Mouse (Mus musculus): ENCODE data around the gene Nuak1. TPM values are rescaled to one million over a fixed set of nuclear protein-coding genes. Genes with fewer than 3 reads are reported as not detected.

Gene Nuak1
- polyA plus RNA-seq, 1 experiment from 2014 or later: 0.13 TPM

DNA sequence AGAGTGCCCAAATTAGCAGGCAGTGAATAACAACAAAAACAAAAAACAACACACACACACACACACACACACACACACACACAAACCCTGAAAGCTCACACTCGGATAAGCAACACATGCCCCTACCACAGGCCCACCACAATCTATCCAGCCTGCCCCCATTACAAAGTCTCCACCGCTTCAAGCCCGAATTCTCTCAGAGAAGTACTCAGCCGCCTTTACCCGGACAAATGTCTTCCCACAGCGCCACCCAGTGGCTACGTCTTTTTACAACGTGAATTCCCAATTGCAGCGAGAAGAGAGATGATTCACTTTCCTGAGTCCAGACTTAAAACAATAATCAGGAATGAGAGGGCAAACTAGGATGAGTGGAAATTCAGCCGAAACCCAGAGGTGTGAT lies 10.3 kb upstream of the Nuak1 start:
- no peaks in the 10 kb centered on the region for H3K27me3 ChIP-seq (ENCODE audit: insufficient read depth, low read length)
- peak; percentile 83 for DNase-seq

GRCm38 (mm10) chr10:84449733-84450132 lies 9.3 kb upstream of the Nuak1 start:
- Histone ChIP-seq H3K27me3 (ENCODE audit: insufficient read depth, low read length) (no peaks in the 10 kb centered on the region), H3K4me1 (ENCODE audit: insufficient read depth) (no peaks in the 10 kb centered on the region), H3K36me3 (replicated peaks; ENCODE audit: insufficient read depth, low read length) (no peaks in the 10 kb centered on the region), H3K27ac (ENCODE audit: low read depth) (no peak overlapping the region), H3K4me3 (ENCODE audit: low read depth, low read length) (no peak overlapping the region), H3K4me2 (ENCODE audit: low read depth, low read length) (no peak overlapping the region), H3K9ac (replicated peaks) (no peak overlapping the region), H3K9me3 (ENCODE audit: low read length) (no peaks in the 10 kb centered on the region)
- ATAC-seq (no peak), DNase-seq (no peak)
- TF ChIP-seq EP300 (IDR thresholded peaks at IDR 0.05; ENCODE audit: low read depth): no peak
- no peak for TF ChIP-seq CTCF (IDR thresholded peaks at IDR 0.05; ENCODE audit: low read depth)
- WGBS (ENCODE audit: insufficient replicate concordance): 82% methylated on average over 8 of the region's 8 CpGs

More for the DNA sequence above, 10.3 kb upstream of the Nuak1 start:
- no peaks in the 10 kb centered on the region for H3K9me3 ChIP-seq (ENCODE audit: low read length)
- H3K27ac ChIP-seq (ENCODE audit: low read depth): no peak overlapping the region
- no peak for ATAC-seq
- H3K9ac ChIP-seq (replicated peaks): no peak overlapping the region
- WGBS (ENCODE audit: insufficient replicate concordance): 3% methylated on average over 10 of the region's 10 CpGs
- no peaks in the 10 kb centered on the region for H3K4me1 ChIP-seq (ENCODE audit: insufficient read depth)
- no peak overlapping the region for H3K4me3 ChIP-seq (ENCODE audit: low read depth, low read length)
- H3K36me3 ChIP-seq (replicated peaks; ENCODE audit: insufficient read depth, low read length): no peaks in the 10 kb centered on the region
- TF ChIP-seq CTCF (IDR thresholded peaks at IDR 0.05; ENCODE audit: low read depth): peak; percentile 85
- TF ChIP-seq EP300 (IDR thresholded peaks at IDR 0.05; ENCODE audit: low read depth): no peak
- no peak overlapping the region for H3K4me2 ChIP-seq (ENCODE audit: low read depth, low read length)

GRCm38 (mm10) chr10:84447411-84447821 lies 7.0 kb upstream of the Nuak1 start:
- Histone ChIP-seq H3K4me2 (ENCODE audit: low read depth, low read length) (no peak overlapping the region), H3K27ac (ENCODE audit: low read depth) (no peak overlapping the region), H3K4me3 (ENCODE audit: low read depth, low read length) (no peak overlapping the region), H3K4me1 (ENCODE audit: insufficient read depth) (no peaks in the 10 kb centered on the region), H3K27me3 (ENCODE audit: insufficient read depth, low read length) (no peaks in the 10 kb centered on the region), H3K9me3 (ENCODE audit: low read length) (no peaks in the 10 kb centered on the region), H3K9ac (replicated peaks) (no peak overlapping the region), H3K36me3 (replicated peaks; ENCODE audit: insufficient read depth, low read length) (no peaks in the 10 kb centered on the region)
- 56% methylated on average over 8 of the region's 8 CpGs for WGBS (ENCODE audit: insufficient replicate concordance)
- TF ChIP-seq CTCF (IDR thresholded peaks at IDR 0.05; ENCODE audit: low read depth) (no peak), EP300 (IDR thresholded peaks at IDR 0.05; ENCODE audit: low read depth) (no peak)
- no peak for DNase-seq
- ATAC-seq: peak; percentile 74

DNA sequence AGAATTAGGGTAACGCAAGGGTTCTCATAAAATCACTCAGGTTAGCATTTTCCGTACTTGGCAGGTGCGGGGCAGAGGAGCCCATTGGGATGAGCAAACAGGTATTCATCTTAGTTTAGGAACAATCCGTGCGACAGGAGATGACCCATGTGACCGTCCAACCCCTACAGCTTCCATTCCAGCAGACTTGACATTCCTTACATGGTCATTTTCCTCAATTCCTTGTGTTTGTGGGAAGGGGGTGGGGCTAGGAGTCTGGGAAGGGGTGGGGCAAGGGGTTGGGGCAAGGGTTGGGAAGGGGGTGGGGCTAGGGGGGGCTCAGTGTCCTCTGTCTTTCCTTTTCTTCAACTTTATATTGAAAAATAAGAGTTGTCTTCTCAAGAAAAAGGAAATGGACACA lies 6.3 kb upstream of the Nuak1 start:
- 81% methylated on average over 6 of the region's 6 CpGs for WGBS (ENCODE audit: insufficient replicate concordance)
- TF ChIP-seq EP300 (IDR thresholded peaks at IDR 0.05; ENCODE audit: low read depth): no peak
- TF ChIP-seq CTCF (IDR thresholded peaks at IDR 0.05; ENCODE audit: low read depth): no peak
- no peak overlapping the region for H3K4me3 ChIP-seq (ENCODE audit: low read depth, low read length)
- no peaks in the 10 kb centered on the region for H3K9me3 ChIP-seq (ENCODE audit: low read length)
- no peak for DNase-seq
- H3K9ac ChIP-seq (replicated peaks): no peak overlapping the region
- H3K27me3 ChIP-seq (ENCODE audit: insufficient read depth, low read length): no peaks in the 10 kb centered on the region
- no peak overlapping the region for H3K27ac ChIP-seq (ENCODE audit: low read depth)
- H3K4me2 ChIP-seq (ENCODE audit: low read depth, low read length): no peak overlapping the region
- H3K4me1 ChIP-seq (ENCODE audit: insufficient read depth): no peaks in the 10 kb centered on the region
- H3K36me3 ChIP-seq (replicated peaks; ENCODE audit: insufficient read depth, low read length): no peaks in the 10 kb centered on the region
- ATAC-seq: no peak

DNA sequence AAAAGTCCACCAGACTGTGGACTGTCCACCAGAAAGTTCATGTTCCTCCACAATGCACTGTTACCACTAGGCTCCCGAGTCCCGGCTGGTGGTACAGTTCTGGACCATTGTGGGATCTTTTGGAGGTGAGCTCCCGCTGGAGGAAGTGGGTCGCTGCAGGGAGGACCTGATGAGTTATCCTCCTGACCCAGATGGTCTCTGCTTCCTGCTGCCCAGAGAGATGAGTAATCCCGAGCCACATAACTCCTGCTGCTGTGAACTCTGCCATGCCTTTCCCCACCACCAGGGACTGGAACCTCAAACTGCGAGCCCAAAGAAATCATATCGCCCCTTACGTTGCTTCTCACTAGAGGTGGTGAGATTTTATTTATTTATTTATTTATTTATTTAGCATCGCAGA lies 4.0 kb upstream of the Nuak1 start:
- no peak for DNase-seq

DNA sequence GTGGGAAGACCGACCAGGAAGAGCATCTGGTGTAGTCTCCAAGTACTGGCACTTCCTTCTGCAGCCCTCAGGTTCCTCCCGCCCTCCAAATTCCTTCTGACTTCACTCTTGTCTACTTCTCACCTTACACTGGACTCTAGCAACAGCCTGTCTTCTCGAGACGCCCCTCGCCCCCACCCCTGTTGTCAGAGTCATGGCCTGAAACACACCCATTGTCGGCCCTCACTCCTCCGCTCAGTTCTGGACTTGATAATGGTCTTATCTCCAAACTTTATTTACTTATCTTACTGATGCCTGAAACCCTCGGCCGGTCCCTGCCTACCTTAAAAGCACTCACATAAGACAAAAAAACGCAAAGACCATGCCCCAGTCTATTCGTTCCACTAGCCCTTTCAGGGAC lies 1.4 kb upstream of the Nuak1 start:
- Histone ChIP-seq H3K4me3 (ENCODE audit: low read depth, low read length) (peak overlapping the region; percentile 66), H3K9ac (replicated peaks) (peak overlapping the region; percentile 90; the same call in 1 of the 2 replicates), H3K27me3 (ENCODE audit: insufficient read depth, low read length) (peaks cover 24% of the 10 kb centered on the region), H3K36me3 (replicated peaks; ENCODE audit: insufficient read depth, low read length) (no peaks in the 10 kb centered on the region), H3K9me3 (ENCODE audit: low read length) (no peaks in the 10 kb centered on the region), H3K4me2 (ENCODE audit: low read depth, low read length) (peak overlapping the region; percentile 89), H3K4me1 (ENCODE audit: insufficient read depth) (peaks cover 6% of the 10 kb centered on the region), H3K27ac (ENCODE audit: low read depth) (no peak overlapping the region)
- 42% methylated on average over 11 of the region's 11 CpGs for WGBS (ENCODE audit: insufficient replicate concordance)
- no peak for ATAC-seq
- DNase-seq: no peak
- TF ChIP-seq EP300 (IDR thresholded peaks at IDR 0.05; ENCODE audit: low read depth) (no peak), CTCF (IDR thresholded peaks at IDR 0.05; ENCODE audit: low read depth) (no peak)

More for the DNA sequence above, 4.0 kb upstream of the Nuak1 start:
- TF ChIP-seq CTCF (IDR thresholded peaks at IDR 0.05; ENCODE audit: low read depth) (no peak), EP300 (IDR thresholded peaks at IDR 0.05; ENCODE audit: low read depth) (no peak)
- no peak for ATAC-seq
- Histone ChIP-seq H3K4me1 (ENCODE audit: insufficient read depth) (peaks cover 4% of the 10 kb centered on the region; the same call in 1 of the 2 replicates), H3K4me3 (ENCODE audit: low read depth, low read length) (no peak overlapping the region), H3K9me3 (ENCODE audit: low read length) (no peaks in the 10 kb centered on the region), H3K9ac (replicated peaks) (no peak overlapping the region), H3K27ac (ENCODE audit: low read depth) (no peak overlapping the region), H3K36me3 (replicated peaks; ENCODE audit: insufficient read depth, low read length) (no peaks in the 10 kb centered on the region), H3K4me2 (ENCODE audit: low read depth, low read length) (no peak overlapping the region), H3K27me3 (ENCODE audit: insufficient read depth, low read length) (peaks cover 17% of the 10 kb centered on the region)
- 57% methylated on average over 9 of the region's 9 CpGs for WGBS (ENCODE audit: insufficient replicate concordance)

- TF ChIP-seq EP300 (IDR thresholded peaks at IDR 0.05; ENCODE audit: low read depth) (no peak), CTCF (IDR thresholded peaks at IDR 0.05; ENCODE audit: low read depth) (no peak)
- H3K36me3 ChIP-seq (replicated peaks; ENCODE audit: insufficient read depth, low read length): no peaks in the 10 kb centered on the region
- WGBS (ENCODE audit: insufficient replicate concordance): 11% methylated on average over 7 of the region's 7 CpGs
- H3K27ac ChIP-seq (ENCODE audit: low read depth): peak overlapping the region; percentile 94
- peaks cover 24% of the 10 kb centered on the region for H3K27me3 ChIP-seq (ENCODE audit: insufficient read depth, low read length)
- H3K9me3 ChIP-seq (ENCODE audit: low read length): no peaks in the 10 kb centered on the region
- DNase-seq: no peak
- ATAC-seq: no peak
- H3K9ac ChIP-seq (replicated peaks): peak overlapping the region; percentile 90
- peaks cover 6% of the 10 kb centered on the region for H3K4me1 ChIP-seq (ENCODE audit: insufficient read depth)
- peak overlapping the region; percentile 89 for H3K4me2 ChIP-seq (ENCODE audit: low read depth, low read length)
- H3K4me3 ChIP-seq (ENCODE audit: low read depth, low read length): peak overlapping the region; percentile 66
These were observed 1.0 kb upstream of the Nuak1 start for GRCm38 (mm10) chr10:84441434-84441785.
